31 mouse cellular contexts compared by ENCODE assay signal in the genomic region with DNA sequence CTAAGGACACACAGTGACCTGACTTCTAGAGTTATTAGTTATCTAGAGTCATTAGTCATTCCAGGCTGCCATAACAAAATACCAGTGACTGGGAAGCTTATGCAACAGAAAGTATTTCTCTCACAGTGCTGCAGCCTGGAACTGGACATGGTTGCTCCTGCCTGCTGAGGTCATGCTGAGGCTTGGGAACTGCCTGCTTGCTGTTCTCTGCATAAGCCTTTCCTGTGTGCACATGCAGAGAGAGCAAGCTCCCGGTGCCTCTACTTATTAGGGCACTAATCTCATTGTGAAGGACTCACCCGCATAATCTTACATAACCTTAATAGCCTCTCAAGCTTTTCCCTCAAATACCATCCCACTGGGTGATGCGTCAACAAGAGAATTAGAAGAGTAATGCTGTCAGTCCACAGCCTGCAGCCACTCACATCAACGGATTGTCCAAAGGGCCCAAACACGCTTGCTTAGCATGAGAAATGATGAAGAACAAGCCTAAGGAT. TPM values are rescaled to one million over a fixed set of nuclear protein-coding genes. Genes with fewer than 3 reads are reported as not detected.
DNase-seq lines count a peak whose midpoint lies in the region; ATAC-seq and TF ChIP-seq lines count a peak whose summit lies in the region.
"Had no signal": no experiment of that assay in that cellular context is flagged by ENCODE, and none has a peak within 500 bp of the region (broad histone marks: within the 10 kb centered on the region; RNA-seq: fewer than 3 reads in every experiment).

No protein-coding gene starts in this region.

- H3K4me3 ChIP-seq in forebrain, postnatal 0 days (ENCODE audit: low read depth, low read length) = no peak overlapping the region
- no peak overlapping the region for H3K4me3 ChIP-seq in forebrain, embryonic 10.5 days
- no peak overlapping the region for H3K4me3 ChIP-seq in neural tube, embryonic 13.5 days
- no peak overlapping the region for H3K4me3 ChIP-seq in neural tube, embryonic 14.5 days (ENCODE audit: low read depth, low read length)
- no peak overlapping the region for H3K4me3 ChIP-seq in gastrocnemius, adult 2 months
- H3K4me3 ChIP-seq: embryonic facial prominence, embryonic 13.5 days; erythroblast, embryonic 14.5 days; heart, embryonic 15.5 days; kidney, embryonic 15.5 days; limb, embryonic 10.5 days; liver, embryonic 15.5 days; lung, embryonic 15.5 days; stomach, embryonic 15.5 days had no signal

- ATAC-seq in forebrain, postnatal 0 days = no peak
- ATAC-seq in neural tube, embryonic 13.5 days (ENCODE audit: low read depth) = no peak
- ATAC-seq in neural tube, embryonic 14.5 days (ENCODE audit: low read depth) = no peak
- ATAC-seq: activated CD4-positive, CD25-positive, alpha-beta regulatory T cell, adult 4 months had no signal

- DNase-seq in forebrain, postnatal 0 days = no peak
- no peak for DNase-seq in forebrain, embryonic 10.5 days (ENCODE audit: extremely low spot score, low spot score)
- no peak for DNase-seq in neural tube, embryonic 10.5 days (ENCODE audit: extremely low spot score, low spot score)
- DNase-seq in adrenal gland, postnatal 14 days = no peak
- no peak for DNase-seq in gastrocnemius, adult 2 months
- DNase-seq: adrenal gland, adult 8-10 months; cerebellum, adult 9-10 months; embryo, embryonic 11 days; heart, postnatal 36 days; kidney, adult 11 months; kidney, postnatal 4 days; liver; lung, postnatal 4 days; thymus, adult 18-20 months; thymus, postnatal 36 days had no signal

- peak overlapping the region; percentile 55; the same call in 1 of the 2 replicates for H3K27ac ChIP-seq in forebrain, postnatal 0 days (ENCODE audit: low read depth, low read length)
- H3K27ac ChIP-seq in forebrain, embryonic 10.5 days = no peak overlapping the region
- peak overlapping the region; percentile 82 for H3K27ac ChIP-seq in neural tube, embryonic 13.5 days (replicated peaks)
- H3K27ac ChIP-seq in neural tube, embryonic 14.5 days (ENCODE audit: low read depth, low read length) = peak overlapping the region; percentile 68; the same call in 1 of the 2 replicates
- H3K27ac ChIP-seq in gastrocnemius, adult 2 months = no peak overlapping the region
- H3K27ac ChIP-seq: heart, embryonic 15.5 days; kidney, embryonic 15.5 days; liver, embryonic 15.5 days; lung, embryonic 15.5 days; stomach, embryonic 15.5 days had no signal

- no peak overlapping the region for H3K4me2 ChIP-seq in forebrain, postnatal 0 days (ENCODE audit: low read depth)
- no peak overlapping the region for H3K4me2 ChIP-seq in neural tube, embryonic 13.5 days
- no peak overlapping the region for H3K4me2 ChIP-seq in neural tube, embryonic 14.5 days (ENCODE audit: low read depth, low read length)
- H3K4me2 ChIP-seq: embryonic facial prominence, embryonic 13.5 days; heart, embryonic 15.5 days; kidney, embryonic 15.5 days; liver, embryonic 15.5 days; lung, embryonic 15.5 days; stomach, embryonic 15.5 days had no signal

- WGBS in forebrain, postnatal 0 days = 39% methylated on average over 5 of the region's 5 CpGs
- WGBS in forebrain, embryonic 10.5 days = 58% methylated on average over 5 of the region's 5 CpGs
- WGBS in neural tube, embryonic 13.5 days = 71% methylated on average over 5 of the region's 5 CpGs
- WGBS in neural tube, embryonic 14.5 days = 68% methylated on average over 5 of the region's 5 CpGs

- H3K27me3 ChIP-seq in forebrain, postnatal 0 days (ENCODE audit: insufficient read depth, low read length) = no peaks in the 10 kb centered on the region
- H3K27me3 ChIP-seq in forebrain, embryonic 10.5 days (ENCODE audit: poor library complexity, severe bottlenecking) = no peaks in the 10 kb centered on the region
- no peaks in the 10 kb centered on the region for H3K27me3 ChIP-seq in neural tube, embryonic 13.5 days
- no peaks in the 10 kb centered on the region for H3K27me3 ChIP-seq in neural tube, embryonic 14.5 days (ENCODE audit: control insufficient read depth, insufficient read depth, low read length)
- H3K27me3 ChIP-seq: embryonic facial prominence, embryonic 13.5 days; heart, embryonic 15.5 days; kidney, embryonic 15.5 days; liver, embryonic 15.5 days; lung, embryonic 15.5 days; stomach, embryonic 15.5 days had no signal

- H3K36me3 ChIP-seq in forebrain, postnatal 0 days (ENCODE audit: insufficient read depth) = no peaks in the 10 kb centered on the region
- H3K36me3 ChIP-seq in forebrain, embryonic 10.5 days (replicated peaks) = no peaks in the 10 kb centered on the region
- no peaks in the 10 kb centered on the region for H3K36me3 ChIP-seq in neural tube, embryonic 13.5 days
- H3K36me3 ChIP-seq in neural tube, embryonic 14.5 days (ENCODE audit: control insufficient read depth, insufficient read depth, low read length) = no peaks in the 10 kb centered on the region
- H3K36me3 ChIP-seq: embryonic facial prominence, embryonic 13.5 days; heart, embryonic 15.5 days; kidney, embryonic 15.5 days; limb, embryonic 10.5 days; liver, embryonic 15.5 days; lung, embryonic 15.5 days; stomach, embryonic 15.5 days had no signal

- H3K9me3 ChIP-seq in forebrain, postnatal 0 days (ENCODE audit: low read length) = no peaks in the 10 kb centered on the region
- H3K9me3 ChIP-seq in forebrain, embryonic 10.5 days = no peaks in the 10 kb centered on the region
- H3K9me3 ChIP-seq in neural tube, embryonic 13.5 days = no peaks in the 10 kb centered on the region
- H3K9me3 ChIP-seq in neural tube, embryonic 14.5 days (ENCODE audit: control insufficient read depth, low read length) = no peaks in the 10 kb centered on the region
- H3K9me3 ChIP-seq: embryonic facial prominence, embryonic 13.5 days; heart, embryonic 15.5 days; kidney, embryonic 15.5 days; limb, embryonic 10.5 days; liver, embryonic 15.5 days; lung, embryonic 15.5 days; stomach, embryonic 15.5 days had no signal

- TF ChIP-seq CTCF in forebrain, postnatal 0 days (IDR thresholded peaks at IDR 0.05; ENCODE audit: low read depth) = no peak
- TF ChIP-seq CTCF in gastrocnemius, adult 2 months (IDR thresholded peaks at IDR 0.05) = no peak

- peaks cover 16% of the 10 kb centered on the region; the same call in 1 of the 2 replicates for H3K4me1 ChIP-seq in forebrain, postnatal 0 days (ENCODE audit: insufficient read depth)
- peaks cover 5% of the 10 kb centered on the region; the same call in 1 of the 2 replicates for H3K4me1 ChIP-seq in forebrain, embryonic 10.5 days
- H3K4me1 ChIP-seq in neural tube, embryonic 13.5 days (replicated peaks) = peaks cover 19% of the 10 kb centered on the region
- peaks cover 3% of the 10 kb centered on the region; the same call in 1 of the 2 replicates for H3K4me1 ChIP-seq in neural tube, embryonic 14.5 days (ENCODE audit: control insufficient read depth, insufficient read depth, low read length)
- H3K4me1 ChIP-seq: liver, embryonic 15.5 days; stomach, embryonic 15.5 days had no signal

- intact Hi-C loops in gastrocnemius, adult 2 months (cut with DNase I) = no loop called here

- H3K9ac ChIP-seq in forebrain, postnatal 0 days = no peak overlapping the region
- H3K9ac ChIP-seq in neural tube, embryonic 13.5 days = no peak overlapping the region
- H3K9ac ChIP-seq in neural tube, embryonic 14.5 days (replicated peaks; ENCODE audit: low read depth, low read length) = no peak overlapping the region
- H3K9ac ChIP-seq: heart, embryonic 15.5 days; kidney, embryonic 15.5 days; liver, embryonic 15.5 days; lung, embryonic 15.5 days; stomach, embryonic 15.5 days had no signal

RNA-seq across cellular contexts. Expression of a gene that starts 17.0 kb away (rescaled TPM):
- total RNA-seq in forebrain, postnatal 0 days (2014; rRNA removed) = 0.08 and 0.29 TPM in 2 replicates
- 0.19 and 0.28 TPM in 2 replicates for polyA plus RNA-seq in forebrain, postnatal 0 days (2015; fragmentation: Nextera tagmentation; extraction: Ambion mirVana)
- polyA plus RNA-seq in forebrain, embryonic 10.5 days (2016; fragmentation: Nextera tagmentation; extraction: Ambion mirVana) = not detected in 2 replicates
- polyA plus RNA-seq in neural tube, embryonic 13.5 days (2015; fragmentation: Nextera tagmentation; extraction: Ambion mirVana) = 5.2 and 21.7 TPM in 2 replicates
- polyA plus RNA-seq in neural tube, embryonic 14.5 days (2014; fragmentation: Nextera tagmentation; extraction: Ambion mirVana) = 0.76 and 0.80 TPM in 2 replicates
- not detected in 2 replicates for total RNA-seq in adrenal gland, postnatal 14 days (2021)
- 10 to 100 TPM; 11.6 to 34.5 TPM for total RNA-seq in gastrocnemius, adult 2 months (2021)
- total RNA-seq: adrenal gland, adult 8-10 months; heart, postnatal 36 days; layer of hippocampus, postnatal 10 days; megakaryocyte-erythroid progenitor cell, adult 5-6 weeks; MEL; neutrophil, adult 5-6 weeks had no signal
- polyA plus RNA-seq: activated CD4-positive, CD25-positive, alpha-beta regulatory T cell, adult 4 months; erythroblast, embryonic 14.5 days; midbrain, embryonic 14.5 days had no signal

RNA-seq across cellular contexts. Expression of a gene that starts 37.6 kb away (rescaled TPM):
- total RNA-seq in forebrain, postnatal 0 days (2014; rRNA removed) = 38.4 and 41.5 TPM in 2 replicates
- 29.3 and 37.5 TPM in 2 replicates for polyA plus RNA-seq in forebrain, postnatal 0 days (2015; fragmentation: Nextera tagmentation; extraction: Ambion mirVana)
- polyA plus RNA-seq in forebrain, embryonic 10.5 days (2016; fragmentation: Nextera tagmentation; extraction: Ambion mirVana) = 0.14 and 0.36 TPM in 2 replicates
- polyA plus RNA-seq in neural tube, embryonic 13.5 days (2015; fragmentation: Nextera tagmentation; extraction: Ambion mirVana) = 11.1 and 12.8 TPM in 2 replicates
- 12.2 and 14.0 TPM in 2 replicates for polyA plus RNA-seq in neural tube, embryonic 14.5 days (2014; fragmentation: Nextera tagmentation; extraction: Ambion mirVana)
- total RNA-seq in adrenal gland, postnatal 14 days (2021) = 78.9 and 91.9 TPM in 2 replicates
- under 1 TPM; 0.20 to 0.31 TPM for total RNA-seq in gastrocnemius, adult 2 months (2021)
- total RNA-seq: megakaryocyte-erythroid progenitor cell, adult 5-6 weeks; MEL; neutrophil, adult 5-6 weeks had no signal
- polyA plus RNA-seq: erythroblast, embryonic 14.5 days had no signal

RNA-seq across cellular contexts. Expression of a gene that starts 59.9 kb away (rescaled TPM):
- 26.9 and 31.9 TPM in 2 replicates for total RNA-seq in forebrain, postnatal 0 days (2014; rRNA removed)
- 12.7 and 17.5 TPM in 2 replicates for polyA plus RNA-seq in forebrain, postnatal 0 days (2015; fragmentation: Nextera tagmentation; extraction: Ambion mirVana)
- 1.6 and 2.1 TPM in 2 replicates for polyA plus RNA-seq in forebrain, embryonic 10.5 days (2016; fragmentation: Nextera tagmentation; extraction: Ambion mirVana)
- polyA plus RNA-seq in neural tube, embryonic 13.5 days (2015; fragmentation: Nextera tagmentation; extraction: Ambion mirVana) = 10.9 and 11.7 TPM in 2 replicates
- polyA plus RNA-seq in neural tube, embryonic 14.5 days (2014; fragmentation: Nextera tagmentation; extraction: Ambion mirVana) = 22.4 and 24.2 TPM in 2 replicates
- 0.67 and 1.6 TPM in 2 replicates for total RNA-seq in adrenal gland, postnatal 14 days (2021)
- under 1 TPM; 0.42 to 0.46 TPM for total RNA-seq in gastrocnemius, adult 2 months (2021)
- total RNA-seq: MEL had no signal

Comparison
In these comparisons a context has a peak if more than half of its experiments do, and no peak if none do; other contexts are left out.
1. H3K27ac ChIP-seq: peak in forebrain, postnatal 0 days (single experiment), neural tube, embryonic 13.5 days (single experiment) and neural tube, embryonic 14.5 days (single experiment); none in forebrain, embryonic 10.5 days (single experiment) and gastrocnemius, adult 2 months (single experiment).